Mouse (Mus musculus) fibroblast of lung, adult 2 months (primary cell): ENCODE results near the gene Thyn1.
A peak's percentile ranks its signal among the peaks of the same experiment; 100 is the strongest.

Experiments
- DNase-seq: peaks from one replicate; pipeline ENCODE4 v3.0.0-alpha.2; 2011; ENCODE audit warnings: low read depth

Thyn1 gene

GRCm38 (mm10) chr9:27029828-27030762, 30.6 kb downstream of the Thyn1 start, which contains the start of the genes Vps26b and Ncapd3:
Gene Vps26b (minus strand): TSS chr9:27030065.
Gene Ncapd3 (plus strand): TSS chr9:27030175.
- DNase-seq: peak; percentile 93

DNA sequence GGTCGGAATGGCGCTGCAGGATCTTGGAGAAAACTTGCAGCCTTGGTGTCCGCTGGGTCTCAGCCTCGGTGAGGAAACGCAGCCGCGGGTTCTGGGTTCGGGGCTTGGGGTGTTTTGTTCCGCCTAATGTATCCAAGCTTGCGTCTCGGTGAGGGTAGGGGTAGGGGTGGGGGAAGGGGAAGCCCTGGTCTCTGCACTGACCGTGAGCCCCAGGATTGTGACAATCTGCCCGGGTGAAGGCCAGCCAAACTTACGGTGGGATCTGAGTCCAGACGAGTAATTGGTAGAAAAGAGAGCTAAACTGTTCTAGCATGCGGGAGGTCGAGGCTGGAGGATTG, 31.2 kb downstream of the Thyn1 start:
- DNase-seq: no peak

DNA sequence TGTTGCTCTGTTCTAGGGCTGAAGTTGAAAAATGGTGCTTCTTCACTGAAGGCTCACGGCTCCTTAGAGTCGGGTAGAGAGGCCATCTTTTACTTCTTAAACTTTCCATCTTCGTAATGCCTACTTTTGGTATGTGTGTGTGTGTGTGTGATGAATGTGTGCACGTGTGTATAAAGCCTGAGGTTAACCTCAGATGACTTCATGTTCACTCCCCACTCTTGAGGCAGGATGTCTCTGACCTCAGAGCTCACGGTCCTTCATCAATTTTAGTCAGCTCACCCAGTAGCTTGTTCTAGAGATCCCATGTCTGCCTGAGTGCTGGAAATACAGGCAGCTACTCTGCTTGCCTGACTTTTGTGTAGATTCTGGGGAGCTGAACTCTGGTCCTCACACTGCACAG, 44.4 kb downstream of the Thyn1 start:
- no peak for DNase-seq

DNA sequence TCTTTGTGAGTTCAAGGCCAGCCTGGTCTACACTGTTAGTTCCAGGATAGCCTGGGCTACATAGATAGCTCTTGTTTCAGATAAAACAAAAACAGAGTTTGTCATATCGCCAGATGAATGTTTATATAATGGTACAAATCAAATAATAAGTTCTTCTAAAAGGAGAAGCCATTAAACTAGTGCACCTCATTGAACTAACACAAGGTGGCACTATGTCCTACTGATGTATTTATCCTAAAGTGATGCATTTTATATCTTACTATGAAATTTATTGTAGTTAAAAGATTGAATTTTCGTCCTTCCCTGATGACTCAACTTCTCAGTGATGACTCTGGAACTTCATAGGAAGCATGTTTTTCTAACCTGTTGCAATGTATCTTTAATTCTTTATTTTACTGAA, 50.0 kb downstream of the Thyn1 start:
- no peak for DNase-seq
